24 mouse cellular contexts compared by ENCODE assay signal in the genomic region with DNA sequence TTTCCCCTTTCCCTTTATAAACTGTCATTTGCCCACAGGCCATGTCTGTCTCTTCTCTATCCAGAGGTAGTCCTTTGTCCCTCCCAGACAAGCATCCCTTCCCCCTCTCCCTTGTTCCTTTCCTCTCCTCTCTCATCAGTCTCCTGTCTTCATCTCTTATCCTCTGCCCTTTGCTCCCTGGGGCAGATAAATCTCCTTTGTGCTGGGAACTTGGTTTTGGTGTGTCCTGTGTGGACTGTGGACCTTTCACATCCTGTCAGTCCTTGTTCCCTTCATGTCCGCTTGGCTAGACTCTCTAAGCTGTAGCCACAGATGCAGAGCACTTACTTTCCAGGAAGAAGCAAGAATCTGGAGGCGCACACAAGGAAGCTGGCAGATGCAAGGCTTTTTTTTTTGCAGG. TPM values are rescaled to one million over a fixed set of nuclear protein-coding genes. Genes with fewer than 3 reads are reported as not detected.
DNase-seq lines count a peak whose midpoint lies in the region; ATAC-seq and TF ChIP-seq lines count a peak whose summit lies in the region.
"Had no signal": no experiment of that assay in that cellular context is flagged by ENCODE, and none has a peak within 500 bp of the region (broad histone marks: within the 10 kb centered on the region; RNA-seq: fewer than 3 reads in every experiment).

No protein-coding gene starts in this region.

- 0 out of 2 replicates have a peak, but pooled peaks have one; percentile 44 for ATAC-seq in embryonic facial prominence, embryonic 11.5 days (replicated peaks; ENCODE audit: insufficient number of reproducible peaks, low FRiP score, low TSS enrichment, low read depth)
- peak; percentile 93 for ATAC-seq in intestine, postnatal 0 days
- peak; percentile 74; the same call in 1 of the 2 replicates for ATAC-seq in stomach, postnatal 0 days (ENCODE audit: low FRiP score, low TSS enrichment)
- no peak for ATAC-seq in cerebellum, adult (ENCODE audit: insufficient number of reproducible peaks, low FRiP score, low TSS enrichment)
- ATAC-seq: CD4-positive, CD25-positive, alpha-beta regulatory T cell, adult 4 months; forebrain, postnatal 0 days; hindbrain, embryonic 16.5 days had no signal

- WGBS in embryonic facial prominence, embryonic 11.5 days = 69% methylated on average over 2 of the region's 2 CpGs
- WGBS in embryonic facial prominence, embryonic 10.5 days = 50% methylated on average over 2 of the region's 2 CpGs
- 26% methylated on average over 2 of the region's 2 CpGs for WGBS in intestine, postnatal 0 days
- WGBS in stomach, postnatal 0 days = 66% methylated on average over 2 of the region's 2 CpGs

- H3K4me1 ChIP-seq in embryonic facial prominence, embryonic 11.5 days (ENCODE audit: control insufficient read depth, insufficient read depth, low read length) = no peaks in the 10 kb centered on the region
- H3K4me1 ChIP-seq in embryonic facial prominence, embryonic 10.5 days = peaks cover 5% of the 10 kb centered on the region; the same call in 1 of the 2 replicates
- H3K4me1 ChIP-seq in intestine, postnatal 0 days (replicated peaks; ENCODE audit: control insufficient read depth, insufficient read depth, low read length) = no peaks in the 10 kb centered on the region
- H3K4me1 ChIP-seq in stomach, postnatal 0 days (replicated peaks; ENCODE audit: control insufficient read depth, insufficient read depth) = no peaks in the 10 kb centered on the region
- H3K4me1 ChIP-seq: hindbrain, embryonic 12.5 days had no signal

- no peak for TF ChIP-seq EP300 in stomach, postnatal 0 days (optimal IDR thresholded peaks at IDR 0.05)

- H3K36me3 ChIP-seq in embryonic facial prominence, embryonic 11.5 days (replicated peaks; ENCODE audit: control insufficient read depth, insufficient read depth, low read depth, low read length) = no peaks in the 10 kb centered on the region
- no peaks in the 10 kb centered on the region for H3K36me3 ChIP-seq in embryonic facial prominence, embryonic 10.5 days (replicated peaks)
- H3K36me3 ChIP-seq in intestine, postnatal 0 days (ENCODE audit: control insufficient read depth, insufficient read depth) = no peaks in the 10 kb centered on the region
- no peaks in the 10 kb centered on the region for H3K36me3 ChIP-seq in stomach, postnatal 0 days (ENCODE audit: control insufficient read depth, insufficient read depth, low read length)
- H3K36me3 ChIP-seq: G1E; heart, embryonic 10.5 days; hindbrain, embryonic 12.5 days had no signal

- H3K4me3 ChIP-seq in embryonic facial prominence, embryonic 11.5 days (ENCODE audit: low read depth, low read length) = no peak overlapping the region
- no peak overlapping the region for H3K4me3 ChIP-seq in embryonic facial prominence, embryonic 10.5 days
- no peak overlapping the region for H3K4me3 ChIP-seq in intestine, postnatal 0 days (ENCODE audit: low read depth, low read length)
- H3K4me3 ChIP-seq in stomach, postnatal 0 days (ENCODE audit: low read depth, low read length) = no peak overlapping the region
- H3K4me3 ChIP-seq: heart, embryonic 10.5 days; hindbrain, embryonic 12.5 days had no signal

- H3K27me3 ChIP-seq in embryonic facial prominence, embryonic 11.5 days (ENCODE audit: control insufficient read depth, insufficient read depth, low read length) = no peaks in the 10 kb centered on the region
- no peaks in the 10 kb centered on the region for H3K27me3 ChIP-seq in embryonic facial prominence, embryonic 10.5 days (replicated peaks; ENCODE audit: low read depth, poor library complexity, severe bottlenecking)
- no peaks in the 10 kb centered on the region for H3K27me3 ChIP-seq in intestine, postnatal 0 days (replicated peaks; ENCODE audit: control insufficient read depth, insufficient read depth, low read length)
- H3K27me3 ChIP-seq in stomach, postnatal 0 days (ENCODE audit: control insufficient read depth, insufficient read depth, low read length) = no peaks in the 10 kb centered on the region
- H3K27me3 ChIP-seq: hindbrain, embryonic 12.5 days had no signal

- no peaks in the 10 kb centered on the region for H3K9me3 ChIP-seq in embryonic facial prominence, embryonic 11.5 days (replicated peaks; ENCODE audit: control insufficient read depth, low read length)
- no peaks in the 10 kb centered on the region for H3K9me3 ChIP-seq in embryonic facial prominence, embryonic 10.5 days
- H3K9me3 ChIP-seq in intestine, postnatal 0 days (ENCODE audit: control insufficient read depth) = no peaks in the 10 kb centered on the region
- H3K9me3 ChIP-seq in stomach, postnatal 0 days (ENCODE audit: control insufficient read depth, low read length) = no peaks in the 10 kb centered on the region
- H3K9me3 ChIP-seq: G1E; heart, embryonic 10.5 days; hindbrain, embryonic 12.5 days had no signal

- H3K27ac ChIP-seq in embryonic facial prominence, embryonic 11.5 days (replicated peaks; ENCODE audit: low read depth, low read length) = no peak overlapping the region
- H3K27ac ChIP-seq in embryonic facial prominence, embryonic 10.5 days (replicated peaks) = no peak overlapping the region
- 0 out of 2 replicates have a peak overlapping the region, but pooled peaks have one; percentile 7 for H3K27ac ChIP-seq in intestine, postnatal 0 days (ENCODE audit: low read depth, low read length)
- no peak overlapping the region for H3K27ac ChIP-seq in stomach, postnatal 0 days (replicated peaks)
- H3K27ac ChIP-seq: heart, embryonic 10.5 days; hindbrain, embryonic 12.5 days had no signal

- DNase-seq in embryonic facial prominence, embryonic 11.5 days (ENCODE audit: low spot score) = no peak
- DNase-seq in embryonic facial prominence, embryonic 10.5 days (ENCODE audit: low spot score) = no peak
- peak; percentile 78 for DNase-seq in Muller cell, postnatal 12 days (ENCODE audit: inconsistent ontology term)
- no peak for DNase-seq in stomach, postnatal 0 days (ENCODE audit: low spot score)
- DNase-seq in natural killer cell, adult 2 months (ENCODE audit: low spot score in 2 of 2) = no peak
- DNase-seq: adrenal gland, postnatal 10 days; B cell, adult 2 months; cerebellum, adult 11-12 months; cerebellum, adult 9-10 months; cerebellum, postnatal 25 days; forebrain, postnatal 0 days; gastrocnemius, postnatal 25 days; heart, postnatal 10 days; heart, postnatal 4 days had no signal

- H3K9ac ChIP-seq in embryonic facial prominence, embryonic 11.5 days (replicated peaks; ENCODE audit: low read length) = no peak overlapping the region
- H3K9ac ChIP-seq in intestine, postnatal 0 days (ENCODE audit: low read depth, low read length) = no peak overlapping the region
- H3K9ac ChIP-seq in stomach, postnatal 0 days (ENCODE audit: low read length) = no peak overlapping the region
- H3K9ac ChIP-seq: forebrain, postnatal 0 days; hindbrain, embryonic 12.5 days had no signal

- H3K4me2 ChIP-seq in embryonic facial prominence, embryonic 11.5 days (ENCODE audit: low read depth, low read length) = no peak overlapping the region
- no peak overlapping the region for H3K4me2 ChIP-seq in intestine, postnatal 0 days (replicated peaks; ENCODE audit: low read depth)
- no peak overlapping the region for H3K4me2 ChIP-seq in stomach, postnatal 0 days (replicated peaks; ENCODE audit: low read depth)
- H3K4me2 ChIP-seq: hindbrain, embryonic 12.5 days had no signal

- TF ChIP-seq CTCF in intestine, postnatal 0 days (IDR thresholded peaks at IDR 0.05; ENCODE audit: low read depth) = no peak
- no peak for TF ChIP-seq CTCF in stomach, postnatal 0 days (IDR thresholded peaks at IDR 0.05; ENCODE audit: low read depth)

RNA-seq across cellular contexts. Expression of a gene that starts 9.1 kb away (rescaled TPM):
- polyA plus RNA-seq in embryonic facial prominence, embryonic 11.5 days (2014; fragmentation: Nextera tagmentation; extraction: Ambion mirVana) = not detected in 2 replicates
- polyA plus RNA-seq in embryonic facial prominence, embryonic 10.5 days (2016; fragmentation: Nextera tagmentation; extraction: Ambion mirVana) = not detected in 2 replicates
- polyA plus RNA-seq in intestine, postnatal 0 days (2015; fragmentation: Nextera tagmentation; extraction: Ambion mirVana) = 0.05 TPM in 1 of 2 replicates, not detected in the other
- polyA plus RNA-seq in stomach, postnatal 0 days (2015; fragmentation: Nextera tagmentation; extraction: Ambion mirVana) = 0.06 TPM in 1 of 2 replicates, not detected in the other
- polyA plus RNA-seq: CD4-positive, CD25-positive, alpha-beta regulatory T cell, adult 4 months; forebrain, embryonic 11.5 days; heart, embryonic 10.5 days; heart, embryonic 14.5 days; hindbrain, embryonic 12.5 days; hindbrain, embryonic 16.5 days had no signal

RNA-seq across cellular contexts. Expression of a gene that starts 17.3 kb away (rescaled TPM):
- 4.6 and 5.6 TPM in 2 replicates for polyA plus RNA-seq in embryonic facial prominence, embryonic 11.5 days (2014; fragmentation: Nextera tagmentation; extraction: Ambion mirVana)
- polyA plus RNA-seq in embryonic facial prominence, embryonic 10.5 days (2016; fragmentation: Nextera tagmentation; extraction: Ambion mirVana) = 4.5 and 5.5 TPM in 2 replicates
- polyA plus RNA-seq in intestine, postnatal 0 days (2015; fragmentation: Nextera tagmentation; extraction: Ambion mirVana) = 91.8 and 95.5 TPM in 2 replicates
- 18.0 and 21.9 TPM in 2 replicates for polyA plus RNA-seq in stomach, postnatal 0 days (2015; fragmentation: Nextera tagmentation; extraction: Ambion mirVana)
- polyA plus RNA-seq: CD4-positive, CD25-positive, alpha-beta regulatory T cell, adult 4 months; G1E had no signal

RNA-seq across cellular contexts. Expression of a gene that starts 55.8 kb away (rescaled TPM):
- not detected in 2 replicates for polyA plus RNA-seq in embryonic facial prominence, embryonic 11.5 days (2014; fragmentation: Nextera tagmentation; extraction: Ambion mirVana)
- not detected in 2 replicates for polyA plus RNA-seq in embryonic facial prominence, embryonic 10.5 days (2016; fragmentation: Nextera tagmentation; extraction: Ambion mirVana)
- polyA plus RNA-seq in intestine, postnatal 0 days (2015; fragmentation: Nextera tagmentation; extraction: Ambion mirVana) = 1.2 and 1.3 TPM in 2 replicates
- polyA plus RNA-seq in stomach, postnatal 0 days (2015; fragmentation: Nextera tagmentation; extraction: Ambion mirVana) = 0.42 and 0.55 TPM in 2 replicates
- polyA plus RNA-seq: brain, embryonic 14.5 days; CD4-positive, CD25-positive, alpha-beta regulatory T cell, adult 4 months; forebrain, embryonic 11.5 days; G1E; hindbrain, embryonic 12.5 days had no signal

RNA-seq across cellular contexts. Expression of a gene that starts 58.4 kb away (rescaled TPM):
- 0.47 and 1.5 TPM in 2 replicates for polyA plus RNA-seq in embryonic facial prominence, embryonic 11.5 days (2014; fragmentation: Nextera tagmentation; extraction: Ambion mirVana)
- 0.27 and 0.34 TPM in 2 replicates for polyA plus RNA-seq in embryonic facial prominence, embryonic 10.5 days (2016; fragmentation: Nextera tagmentation; extraction: Ambion mirVana)
- 25.3 and 26.3 TPM in 2 replicates for polyA plus RNA-seq in intestine, postnatal 0 days (2015; fragmentation: Nextera tagmentation; extraction: Ambion mirVana)
- polyA plus RNA-seq in stomach, postnatal 0 days (2015; fragmentation: Nextera tagmentation; extraction: Ambion mirVana) = 164 and 188 TPM in 2 replicates
- polyA plus RNA-seq: G1E; heart, embryonic 14.5 days had no signal
